Mouse (Mus musculus) ES-E14 (cell line): ENCODE measurements around the gene Prr22. TPM values are rescaled to one million over a fixed set of nuclear protein-coding genes. Genes with fewer than 3 reads are reported as not detected.

Experiments used
- DNase-seq: peaks from one replicate; pipeline ENCODE4 v3.0.0-alpha.2; 2013; ENCODE audit warnings: low read depth, low spot score
- H3K27ac ChIP-seq: 2 replicates; pipeline ENCODE4 v1.5.1; 2012; ENCODE audit warnings: low read depth, mild to moderate bottlenecking, low read length, moderate library complexity, mixed read lengths; ENCODE audit not compliant: poor library complexity, insufficient read depth, severe bottlenecking
- H3K36me3 ChIP-seq: 2 replicates; pipeline ENCODE4 v1.6.1; 2012; ENCODE audit warnings: mild to moderate bottlenecking, low read length, moderate library complexity, mixed read lengths; ENCODE audit not compliant: control insufficient read depth, poor library complexity, insufficient read depth, severe bottlenecking
- H3K4me1 ChIP-seq, 2 experiments: fragments of 150-350 bp in 1 of 2; sonication (generic) in 1 of 2; 2 replicates each; pipeline ENCODE4 v1.6.1; 2012; ENCODE audit warnings: low read length in 2 of 2, mild to moderate bottlenecking in 1 of 2, mixed read lengths in 1 of 2; ENCODE audit not compliant: control insufficient read depth in 2 of 2, insufficient read depth in 2 of 2, poor library complexity in 1 of 2
- H3K4me3 ChIP-seq, 2 experiments: fragments of 150-350 bp in 1 of 2; sonication (generic) in 1 of 2; 2 replicates each; pipeline ENCODE4 v1.5.1; 2012; ENCODE audit warnings: low read length in 2 of 2, low read depth in 1 of 2, mild to moderate bottlenecking in 1 of 2, mixed read lengths in 1 of 2; ENCODE audit not compliant: insufficient read depth in 1 of 2, poor library complexity in 1 of 2, severe bottlenecking in 1 of 2
- H3K9ac ChIP-seq: 2 replicates; pipeline ENCODE4 v1.6.1; 2012; ENCODE audit warnings: low read depth, mild to moderate bottlenecking, low read length, mixed read lengths; ENCODE audit not compliant: poor library complexity, insufficient read depth, severe bottlenecking
- H3K9me3 ChIP-seq: fragments of 150-350 bp; sonication (generic); 2 replicates; pipeline ENCODE4 v1.6.1; 2012; ENCODE audit warnings: low read depth, mild to moderate bottlenecking, low read length; ENCODE audit not compliant: control insufficient read depth, insufficient read depth
- CHD2 ChIP-seq: IDR thresholded peaks from 2 replicates; pipeline ENCODE4 v1.6.1; 2014; ENCODE audit warnings: mild to moderate bottlenecking, low read depth, low read length, inconsistent platforms
- HCFC1 ChIP-seq: IDR thresholded peaks from 2 replicates; pipeline ENCODE4 v1.6.1; 2012; ENCODE audit warnings: low read length, inconsistent platforms, borderline replicate concordance; ENCODE audit not compliant: insufficient read depth
- MAFK ChIP-seq: IDR thresholded peaks from 2 replicates; pipeline ENCODE4 v1.6.1; 2014; ENCODE audit warnings: mild to moderate bottlenecking, low read depth, low read length, inconsistent platforms; ENCODE audit not compliant: insufficient read depth
- ZC3H11A ChIP-seq: IDR thresholded peaks from 2 replicates; pipeline ENCODE4 v1.6.1; 2012; ENCODE audit warnings: low read depth, mild to moderate bottlenecking, inconsistent platforms, low read length, borderline replicate concordance
- ZNF384 ChIP-seq: IDR thresholded peaks from 2 replicates; pipeline ENCODE4 v1.6.1; 2012; ENCODE audit warnings: low read depth, low read length, inconsistent platforms
- in situ Hi-C, 2 experiments: fragments of 600-800 bp; cut with MboI; formaldehyde crosslinking; loops; one replicate each; pipeline ENCODE4 v1.15.1; 2025; ENCODE audit warnings: low sequenced_read_pairs in 2 of 2, inconsistent platforms in 1 of 2; ENCODE audit not compliant: unreplicated experiment in 2 of 2
- total RNA-seq: library from RNA; depleted of rRNA; stranded (reverse); fragments of 300-350 nt; gene quantifications from 2 replicates; pipeline ENCODE4 v1.2.3, GENCODE M21; 2012

Gene Prr22
- total RNA-seq, 1 experiment: 1.2 TPM

GRCm38 (mm10) chr17:56766631-56767405 lies 3.2 kb upstream of the Prr22 start:
- in situ Hi-C loops: no loop called here
- Histone ChIP-seq H3K9me3 (no peaks in the 10 kb centered on the region), H3K36me3 (peaks cover 35% of the 10 kb centered on the region), H3K27ac (no peak overlapping the region), H3K4me1 (peaks cover 0 to 22% of the 10 kb centered on the region in 2 experiments; a peak in 1 of 4 replicates), H3K4me3 (no peak overlapping the region), H3K9ac (no peak overlapping the region)
- DNase-seq: no peak
- TF ChIP-seq HCFC1: no peak
- TF ChIP-seq ZC3H11A: no peak
- TF ChIP-seq MAFK: no peak
- TF ChIP-seq ZNF384: no peak
- TF ChIP-seq CHD2: no peak

- no peaks in the 10 kb centered on the region for H3K9me3 ChIP-seq
- no peak overlapping the region for H3K27ac ChIP-seq
- peak overlapping the region; percentile 0 to 10; a peak in 2 of 4 replicates for H3K4me3 ChIP-seq
- in situ Hi-C loops: no loop called here
- DNase-seq: no peak
- H3K4me1 ChIP-seq: peaks cover 0 to 22% of the 10 kb centered on the region in 2 experiments; a peak in 1 of 4 replicates
- TF ChIP-seq CHD2: no peak
- TF ChIP-seq MAFK: no peak
- TF ChIP-seq ZC3H11A: no peak
- TF ChIP-seq HCFC1: no peak
- no peak for TF ChIP-seq ZNF384
- H3K36me3 ChIP-seq: peaks cover 35% of the 10 kb centered on the region
- no peak overlapping the region; the same call in 1 of the 2 replicates for H3K9ac ChIP-seq
Measured at GRCm38 (mm10) chr17:56767531-56768135, 2.4 kb upstream of the Prr22 start.

DNA sequence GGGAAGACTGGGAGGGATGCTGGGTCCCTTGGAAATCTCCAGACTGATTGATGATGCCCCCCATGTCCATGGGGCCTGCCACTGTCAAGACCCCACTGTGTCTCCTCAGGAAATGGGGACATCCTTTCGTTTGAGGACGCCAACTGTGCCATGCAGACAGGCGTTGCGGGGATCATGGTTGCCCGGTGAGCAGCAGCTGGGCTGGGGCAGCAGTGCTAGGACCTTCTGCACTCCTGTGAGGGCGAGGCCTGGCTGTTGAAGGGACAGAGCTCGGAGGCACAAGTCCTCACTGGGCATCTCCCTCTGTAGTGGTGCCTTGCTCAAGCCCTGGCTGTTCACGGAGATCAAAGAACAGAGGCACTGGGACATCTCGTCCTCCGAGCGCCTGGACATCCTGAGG lies 1.1 kb upstream of the Prr22 start:
- Histone ChIP-seq H3K4me3 (no peak overlapping the region), H3K4me1 (peaks cover 0 to 14% of the 10 kb centered on the region in 2 experiments; a peak in 1 of 4 replicates), H3K36me3 (peaks cover 35% of the 10 kb centered on the region), H3K9ac (no peak overlapping the region), H3K9me3 (no peaks in the 10 kb centered on the region), H3K27ac (no peak overlapping the region)
- TF ChIP-seq ZNF384: no peak
- TF ChIP-seq MAFK: no peak
- TF ChIP-seq CHD2: no peak
- no peak for TF ChIP-seq ZC3H11A
- TF ChIP-seq HCFC1: no peak
- DNase-seq: no peak
- in situ Hi-C loops: no loop called here

DNA sequence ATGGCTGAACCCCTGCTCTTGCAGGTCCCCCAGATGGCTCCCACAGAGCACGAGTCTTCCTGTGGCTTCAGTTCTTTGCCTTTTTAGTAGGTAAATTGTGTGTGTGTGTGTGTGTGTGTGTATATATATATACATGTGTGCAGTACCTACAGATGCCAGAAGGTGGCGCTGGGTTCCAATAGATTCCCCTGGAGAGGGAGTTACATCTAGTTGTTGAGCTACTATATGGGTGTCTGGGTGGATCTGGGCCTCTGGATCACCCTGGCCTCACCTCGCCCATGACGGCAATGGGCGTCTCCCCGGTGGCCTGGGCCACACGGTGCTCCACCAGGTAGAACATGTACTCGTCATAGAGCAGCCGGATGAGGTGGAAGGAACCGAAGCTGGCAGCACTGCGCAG lies 7.5 kb downstream of the Prr22 start:
- H3K4me1 ChIP-seq: no peaks in the 10 kb centered on the region
- in situ Hi-C loops: no loop called here
- H3K9me3 ChIP-seq: no peaks in the 10 kb centered on the region
- TF ChIP-seq CHD2: no peak
- no peak for TF ChIP-seq MAFK
- TF ChIP-seq ZNF384: no peak
- no peak for TF ChIP-seq HCFC1
- TF ChIP-seq ZC3H11A: no peak
- no peak for DNase-seq
- no peak overlapping the region; the same call in 1 of the 2 replicates for H3K27ac ChIP-seq
- H3K36me3 ChIP-seq: peaks cover 39% of the 10 kb centered on the region
- no peak overlapping the region for H3K9ac ChIP-seq
- H3K4me3 ChIP-seq: no peak overlapping the region
